Mouse (Mus musculus): ENCODE data around the gene Sik3.

DNA sequence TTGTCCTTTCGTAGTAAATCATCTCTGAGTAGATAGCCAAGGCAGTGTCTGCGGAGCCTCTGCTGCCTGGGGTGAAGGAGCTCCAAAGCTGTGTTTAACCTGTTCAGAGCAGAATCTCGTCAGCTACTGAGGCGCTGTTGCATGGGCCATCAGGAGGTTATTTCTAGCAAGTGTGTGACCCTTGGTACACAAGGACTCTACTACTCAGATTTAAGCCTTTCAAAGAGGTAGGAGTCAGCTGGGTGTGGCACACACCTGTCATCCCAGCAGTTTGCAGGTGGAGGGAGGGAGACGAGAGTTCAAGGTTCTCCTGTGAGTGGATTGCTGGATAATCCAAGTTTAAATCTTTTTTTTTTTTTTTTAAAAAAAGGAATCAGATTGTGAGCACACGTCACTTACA, 7.4 kb downstream of the Sik3 start:
- TF ChIP-seq CTCF (IDR thresholded peaks at IDR 0.05; ENCODE audit: control insufficient read depth, insufficient read depth, insufficient read length) (no peak), MYOG (IDR thresholded peaks at IDR 0.05; ENCODE audit: control insufficient read depth, extremely low read depth, insufficient read length) (no peak), CEBPB (IDR thresholded peaks at IDR 0.05; ENCODE audit: low read depth) (no peak), USF1 (IDR thresholded peaks at IDR 0.05; ENCODE audit: low read depth) (no peak), MAX (IDR thresholded peaks at IDR 0.05) (no peak), MYOD1 (IDR thresholded peaks at IDR 0.05; ENCODE audit: control insufficient read depth, insufficient read length, low read depth) (no peak)
